Mouse (Mus musculus) mouse embryonic stem cell (cell line): ENCODE results near the gene Tmem98.

Source experiments
- in situ Hi-C, 2 experiments: fragments of 300-500 bp; cut with MboI; formaldehyde crosslinking; loops; 1 replicate in 1 of 2; 3 replicates in 1 of 2; pipeline ENCODE4 v1.14.3; 2019 to 2020; ENCODE audit warnings: low sequenced_read_pairs in 2 of 2, low pct_unique_long_range_greater_than_20kb in 1 of 2, mixed read lengths in 1 of 2; ENCODE audit not compliant: unreplicated experiment in 1 of 2

The Tmem98 gene

DNA sequence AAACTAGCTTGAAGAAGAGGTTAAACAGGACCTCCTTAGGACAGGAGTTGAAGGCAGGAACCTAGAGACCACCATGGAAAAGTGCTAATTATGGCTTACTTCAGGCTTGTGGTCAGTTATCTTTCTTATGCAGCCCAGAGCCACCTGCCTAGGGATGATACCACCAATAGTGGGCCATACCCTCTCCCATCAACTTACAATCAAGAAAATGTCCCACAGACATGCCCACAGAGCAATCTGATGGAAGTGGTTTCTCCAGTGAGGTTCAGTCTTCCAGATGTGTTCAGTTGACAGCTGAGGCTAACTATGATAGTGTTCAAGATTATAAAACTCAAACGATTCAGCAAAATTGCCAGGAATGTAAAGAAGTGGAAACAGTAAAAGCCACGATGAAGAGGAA, 33.5 kb downstream of the Tmem98 start:
- in situ Hi-C loops = no loop called here

DNA sequence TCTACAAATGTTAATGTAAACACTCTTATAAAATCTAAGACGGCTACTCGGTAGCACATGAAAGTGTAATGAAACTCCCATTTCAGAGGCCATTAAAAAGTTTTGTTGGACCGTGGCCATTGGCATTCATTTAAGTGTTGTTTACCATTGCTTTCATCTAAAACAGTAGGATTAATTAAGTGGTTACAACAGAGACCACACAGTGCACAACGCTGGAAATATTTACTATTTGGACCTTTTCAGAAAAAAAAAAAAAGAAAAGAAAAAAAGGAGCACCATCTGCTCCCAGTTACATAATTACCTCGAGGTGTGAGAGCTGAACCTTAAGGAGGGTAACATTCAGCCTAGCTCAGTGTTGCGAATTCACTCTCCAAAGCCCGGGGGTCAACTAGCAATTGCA, 35.5 kb downstream of the Tmem98 start:
- in situ Hi-C loops = no loop called here

DNA sequence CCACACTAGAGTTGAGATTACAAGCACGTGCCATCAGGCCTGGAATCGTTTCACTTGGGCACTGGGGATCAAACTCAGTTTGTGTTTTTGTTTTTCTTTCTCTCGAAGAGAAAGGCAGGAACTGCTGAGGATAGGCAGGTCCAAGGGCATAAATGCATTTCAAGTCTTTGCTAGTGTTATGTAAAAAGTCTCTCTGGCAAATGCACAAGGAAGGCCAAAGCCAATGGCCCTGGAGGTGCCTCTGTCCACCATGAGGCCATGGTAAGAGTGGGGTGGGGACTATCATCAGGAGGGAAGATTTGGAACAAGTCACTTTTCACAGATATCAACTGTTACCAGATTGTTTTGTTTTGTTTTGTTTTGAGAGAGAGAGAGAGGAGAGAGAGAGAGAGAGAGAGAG, 36.1 kb downstream of the Tmem98 start:
- in situ Hi-C loops = no loop called here

DNA sequence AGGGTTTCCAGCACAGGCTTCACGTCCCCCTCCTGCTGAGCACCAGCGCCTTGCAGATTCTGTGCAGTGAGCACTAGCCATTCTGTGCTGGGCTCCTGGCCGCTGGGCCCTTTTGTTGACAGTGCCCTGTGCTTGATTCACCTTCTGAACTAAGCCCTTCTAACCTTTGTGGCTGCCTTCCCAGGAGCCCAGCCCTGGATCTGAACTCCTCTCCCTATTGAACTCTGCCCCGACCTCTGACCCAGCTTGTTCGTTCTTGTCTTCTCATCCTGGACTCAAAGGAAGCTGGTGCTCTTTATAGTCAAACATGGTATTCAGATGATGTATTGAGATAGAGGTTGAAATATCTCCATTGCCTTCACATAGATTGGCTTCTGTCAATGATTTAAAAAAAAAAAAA, 38.2 kb downstream of the Tmem98 start:
- in situ Hi-C loops = no loop called here

DNA sequence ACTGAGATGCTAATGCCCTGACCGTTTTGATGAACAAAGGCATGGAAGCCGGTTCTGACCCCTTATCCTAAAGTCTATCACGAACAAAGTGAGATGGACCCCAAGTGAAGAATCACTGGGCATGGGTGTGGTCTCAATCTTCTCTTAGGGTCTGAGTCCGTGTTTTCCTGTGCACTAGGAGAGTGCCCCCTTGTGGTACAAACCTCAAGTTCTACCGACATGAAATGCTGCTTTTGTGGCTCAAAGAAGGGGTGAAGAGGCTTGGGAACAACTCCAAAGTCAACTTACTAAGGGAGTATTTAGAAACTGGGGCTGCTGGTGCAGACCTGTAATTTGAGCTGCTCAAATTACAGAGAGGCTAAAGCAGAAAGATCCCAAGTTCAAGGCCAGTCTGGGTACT, 41.9 kb downstream of the Tmem98 start:
- in situ Hi-C loops = no loop called here

DNA sequence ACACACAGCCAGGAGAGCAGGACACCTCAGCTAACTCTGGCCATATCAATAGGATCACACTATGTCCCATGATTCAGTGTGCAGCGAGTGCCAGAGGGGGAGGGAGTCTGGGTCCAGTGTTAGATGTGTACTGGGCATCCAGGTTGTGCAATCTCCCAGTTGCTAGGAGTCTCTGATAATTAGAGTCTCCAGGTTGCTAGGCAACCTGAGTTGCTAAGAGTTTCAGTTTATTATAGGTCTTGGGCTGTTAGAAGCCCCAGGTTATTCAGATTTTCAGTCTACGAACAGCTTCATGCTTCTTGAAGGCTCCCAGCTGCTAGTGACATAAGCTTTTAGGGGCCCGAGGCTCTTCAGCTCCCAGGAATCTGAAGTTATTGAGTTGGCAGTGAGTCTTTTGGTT, 43.0 kb downstream of the Tmem98 start:
- in situ Hi-C loops = no loop called here

DNA sequence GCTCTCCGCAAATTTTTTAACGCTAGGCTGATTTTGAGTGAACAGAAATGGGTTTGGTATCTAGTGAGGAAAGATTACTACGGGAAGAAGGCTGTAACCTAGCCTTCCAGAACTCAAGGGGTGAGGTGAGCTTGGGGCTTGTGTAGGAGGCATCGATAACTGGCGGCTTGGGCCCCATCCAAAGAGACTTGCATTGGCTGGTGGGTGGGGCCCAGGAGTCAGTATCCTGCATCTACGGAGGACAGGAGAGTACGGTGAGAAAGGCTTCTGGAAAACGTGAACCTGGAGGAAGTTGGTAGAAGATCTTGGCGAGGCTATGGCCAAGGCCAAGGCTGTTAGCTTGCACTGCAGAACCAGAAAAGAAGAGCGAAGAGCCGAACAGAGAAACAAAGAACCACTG, 44.5 kb downstream of the Tmem98 start:
- in situ Hi-C loops = no loop called here

DNA sequence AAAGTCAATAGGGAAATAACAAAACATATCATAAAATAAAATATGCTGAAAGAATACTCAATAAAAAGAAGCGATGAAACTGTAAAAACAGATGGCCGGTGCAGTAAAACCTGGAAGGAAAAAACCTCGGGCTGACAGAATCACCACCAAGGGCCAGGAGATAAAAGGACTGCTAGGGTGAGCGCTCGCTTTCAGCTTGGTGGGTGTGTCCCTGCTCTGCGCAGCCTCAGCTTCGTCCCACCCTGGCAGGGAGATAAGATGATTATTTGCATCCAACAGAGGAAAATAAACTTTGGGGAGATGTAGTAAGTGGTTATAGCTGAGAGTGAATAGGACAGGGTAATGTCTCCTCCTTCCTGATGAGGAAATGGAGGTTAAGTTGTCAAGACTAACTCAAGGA, 44.9 kb downstream of the Tmem98 start:
- in situ Hi-C loops = no loop called here

DNA sequence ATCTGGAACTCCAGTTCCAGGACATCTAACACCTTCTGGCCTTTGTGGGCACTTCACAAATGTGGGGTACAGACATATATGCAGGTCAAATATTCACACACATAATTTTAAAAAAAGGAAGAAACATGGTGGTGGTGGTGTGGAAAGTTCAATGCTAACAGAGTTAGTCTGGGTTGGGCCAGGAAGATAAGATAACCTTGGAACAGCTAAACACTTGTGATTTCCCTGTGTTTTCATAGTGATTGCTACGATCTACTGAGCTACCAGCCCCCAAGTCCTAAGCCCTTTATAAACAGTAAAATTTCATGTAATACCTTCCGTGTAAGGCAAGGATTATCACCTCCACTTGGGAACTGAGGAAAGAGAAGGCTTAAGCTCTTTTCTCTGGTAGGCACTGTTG, 46.9 kb downstream of the Tmem98 start:
- in situ Hi-C loops = no loop called here

DNA sequence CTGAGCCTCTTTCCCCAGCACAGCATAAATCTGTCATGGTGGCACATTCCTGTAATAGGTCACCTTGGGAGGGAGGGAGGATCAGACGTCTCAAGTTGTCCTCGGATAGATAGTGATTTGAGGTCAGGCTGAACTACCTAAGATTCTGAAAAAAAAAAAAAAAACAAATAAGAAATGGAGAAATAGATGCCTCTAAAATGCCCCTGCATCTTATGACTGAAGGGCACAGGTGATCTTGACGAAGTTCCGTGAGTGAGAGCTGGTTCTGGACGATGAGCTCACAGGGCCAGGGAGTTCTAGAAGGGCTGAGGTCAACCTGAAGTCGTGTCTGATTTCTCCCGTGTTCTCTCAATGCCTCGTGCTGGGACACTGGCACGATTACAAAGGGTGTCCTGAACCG, 48.1 kb downstream of the Tmem98 start, which contains the start of gene Spaca3:
Gene Spaca3 (plus strand): TSS at position 301 of the 400 bp plus-strand sequence.
- in situ Hi-C loops = no loop called here

DNA sequence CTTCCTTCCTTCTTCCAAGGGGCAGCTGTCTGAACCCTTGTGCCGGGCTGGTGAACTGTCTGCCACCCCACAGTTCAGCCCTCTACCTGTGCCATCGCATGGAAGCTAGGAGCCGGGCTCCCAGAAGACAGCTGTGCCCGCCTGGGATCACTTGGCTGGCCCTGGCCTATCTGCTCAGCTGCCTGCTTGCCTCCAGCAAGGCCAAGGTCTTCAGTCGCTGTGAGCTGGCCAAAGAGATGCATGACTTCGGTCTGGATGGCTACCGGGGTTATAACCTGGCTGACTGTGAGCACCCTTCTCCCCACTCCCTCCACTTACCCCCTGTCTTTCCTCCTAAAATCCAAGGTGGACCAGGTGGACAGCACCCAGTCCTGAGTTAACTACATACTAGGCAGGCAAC, 53.0 kb downstream of the Tmem98 start:
- in situ Hi-C loops = no loop called here

DNA sequence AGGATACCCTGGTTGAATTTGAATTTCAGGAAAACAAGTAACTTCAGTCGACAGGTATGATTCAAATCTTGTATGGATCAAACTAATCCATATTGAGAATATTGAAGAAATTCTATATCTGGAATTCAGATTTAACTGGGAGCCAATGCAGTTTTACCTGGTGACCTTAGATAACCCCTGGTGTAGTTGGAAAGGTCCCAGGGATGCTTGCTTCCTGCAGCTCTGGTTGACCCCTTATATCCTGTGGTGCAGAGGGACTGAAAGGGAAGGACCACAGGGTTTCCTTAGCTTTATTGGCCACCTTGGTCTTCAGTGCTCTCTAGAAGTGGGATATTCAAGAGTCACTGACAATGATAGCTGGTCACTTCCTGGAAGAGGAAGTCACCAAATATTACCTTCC, 58.1 kb downstream of the Tmem98 start:
- in situ Hi-C loops = no loop called here
